Mouse (Mus musculus) stomach, postnatal 0 days (tissue): ENCODE data around the gene Dscam.

Experiments
- CTCF ChIP-seq: IDR thresholded peaks from 2 replicates; pipeline ENCODE4 v1.5.1; 2016; ENCODE audit warnings: antibody characterized with exemption, low read depth, mild to moderate bottlenecking, moderate library complexity
- EP300 ChIP-seq: optimal IDR thresholded peaks from 2 replicates; pipeline ENCODE3; 2016; ENCODE audit warnings: antibody characterized with exemption

DNA sequence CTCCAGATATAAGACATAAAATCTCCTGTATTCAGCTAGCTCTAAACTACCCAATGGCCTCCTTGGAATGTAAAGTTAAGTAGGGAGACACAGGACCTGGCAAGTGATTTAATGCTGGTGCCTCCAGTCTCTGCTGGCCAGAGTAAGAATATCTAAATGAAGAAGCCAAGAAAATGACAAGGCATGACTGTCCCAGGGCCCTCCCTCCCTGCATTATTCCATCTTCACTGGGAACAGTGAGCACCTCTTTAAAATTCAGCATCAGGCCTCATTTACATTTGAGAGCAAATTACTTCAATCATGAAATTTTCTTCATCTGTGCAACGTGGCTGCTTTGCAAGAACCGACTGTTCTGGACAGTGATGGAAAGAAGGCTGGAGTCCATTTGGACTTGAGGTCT is 86.9 kb downstream of the Dscam start:
- no peak for TF ChIP-seq CTCF
- TF ChIP-seq EP300: no peak
